In the genomic region with DNA sequence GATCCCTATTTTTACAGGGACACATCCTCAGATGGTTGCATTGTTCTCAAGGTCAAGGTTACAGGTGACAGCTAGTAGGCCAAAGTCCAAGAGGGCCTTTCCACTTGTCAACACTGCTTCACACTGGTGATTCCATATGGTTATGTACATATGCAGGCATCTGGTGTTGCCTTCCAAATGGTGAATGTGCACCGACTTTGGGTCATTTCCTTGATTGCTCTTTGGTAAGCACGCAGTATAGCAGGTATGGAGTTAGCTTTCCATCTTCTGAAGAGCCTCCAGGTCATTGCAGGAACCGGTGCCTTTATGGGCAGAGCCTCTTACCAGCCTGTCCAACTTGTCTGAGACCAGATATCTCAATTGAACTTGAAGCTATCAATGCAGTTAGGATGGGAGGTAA, we compare ENCODE assay signal across 17 mouse cellular contexts. TPM values are rescaled to one million over a fixed set of nuclear protein-coding genes. Genes with fewer than 3 reads are reported as not detected.
DNase-seq lines count a peak whose midpoint lies in the region; ATAC-seq and TF ChIP-seq lines count a peak whose summit lies in the region.
"Had no signal": no experiment of that assay in that cellular context is flagged by ENCODE, and none has a peak within 500 bp of the region (broad histone marks: within the 10 kb centered on the region; RNA-seq: fewer than 3 reads in every experiment).

No protein-coding gene starts in this region.

- H3K9me3 ChIP-seq in heart, postnatal 0 days (replicated peaks; ENCODE audit: control insufficient read depth, low read length) = no peaks in the 10 kb centered on the region
- no peaks in the 10 kb centered on the region for H3K9me3 ChIP-seq in midbrain, embryonic 11.5 days (ENCODE audit: control insufficient read depth, low read length)
- no peaks in the 10 kb centered on the region for H3K9me3 ChIP-seq in midbrain, embryonic 10.5 days (replicated peaks)
- H3K9me3 ChIP-seq in neural tube, embryonic 11.5 days (ENCODE audit: control insufficient read depth, low read length) = no peaks in the 10 kb centered on the region
- H3K9me3 ChIP-seq: liver, embryonic 15.5 days had no signal

- H3K36me3 ChIP-seq in heart, postnatal 0 days (replicated peaks; ENCODE audit: control insufficient read depth, insufficient read depth, low read length) = peaks cover 32% of the 10 kb centered on the region
- H3K36me3 ChIP-seq in midbrain, embryonic 11.5 days (ENCODE audit: control insufficient read depth, insufficient read depth, low read length) = peaks cover 18% of the 10 kb centered on the region
- H3K36me3 ChIP-seq in midbrain, embryonic 10.5 days = peaks cover 70% of the 10 kb centered on the region
- H3K36me3 ChIP-seq in neural tube, embryonic 11.5 days (ENCODE audit: control insufficient read depth, insufficient read depth, low read length) = peaks cover 12% of the 10 kb centered on the region

- no peak overlapping the region for H3K4me2 ChIP-seq in heart, postnatal 0 days (ENCODE audit: low read depth, low read length)
- H3K4me2 ChIP-seq in midbrain, embryonic 11.5 days = no peak overlapping the region
- no peak overlapping the region for H3K4me2 ChIP-seq in neural tube, embryonic 11.5 days (ENCODE audit: low read depth)
- H3K4me2 ChIP-seq: liver, embryonic 15.5 days had no signal

- no peak for ATAC-seq in heart, postnatal 0 days (ENCODE audit: insufficient read depth, low read depth)
- no peak for ATAC-seq in midbrain, embryonic 11.5 days (ENCODE audit: low FRiP score)
- 0 out of 2 replicates have a peak, but pooled peaks have one; percentile 39 for ATAC-seq in neural tube, embryonic 11.5 days (ENCODE audit: insufficient read depth, low FRiP score, low TSS enrichment)
- ATAC-seq in CD4-positive, CD25-positive, alpha-beta regulatory T cell, adult 4 months = no peak

- intact Hi-C loops in heart, postnatal 36 days (cut with DNase I) = loop anchor here (10.0 kb wide), 1 partner anchor 788 kb away; no protein-coding TSS in a partner anchor

- peak overlapping the region; percentile 36; the same call in 1 of the 2 replicates for H3K27ac ChIP-seq in heart, postnatal 0 days (ENCODE audit: low read depth)
- no peak overlapping the region for H3K27ac ChIP-seq in midbrain, embryonic 11.5 days (ENCODE audit: low read depth, low read length)
- H3K27ac ChIP-seq in midbrain, embryonic 10.5 days (replicated peaks) = no peak overlapping the region
- no peak overlapping the region for H3K27ac ChIP-seq in neural tube, embryonic 11.5 days (ENCODE audit: low read depth, low read length)
- H3K27ac ChIP-seq: kidney, postnatal 0 days; layer of hippocampus, adult 2 months; liver, embryonic 15.5 days had no signal

- H3K4me1 ChIP-seq in heart, postnatal 0 days (ENCODE audit: control insufficient read depth, insufficient read depth) = peaks cover 29% of the 10 kb centered on the region
- H3K4me1 ChIP-seq in midbrain, embryonic 11.5 days (ENCODE audit: control insufficient read depth, insufficient read depth, low read length) = peaks cover 18% of the 10 kb centered on the region
- H3K4me1 ChIP-seq in midbrain, embryonic 10.5 days = peaks cover 24% of the 10 kb centered on the region
- peaks cover 12% of the 10 kb centered on the region for H3K4me1 ChIP-seq in neural tube, embryonic 11.5 days (ENCODE audit: control insufficient read depth, insufficient read depth, low read length)

- TF ChIP-seq EP300 in heart, postnatal 0 days (IDR thresholded peaks at IDR 0.05; ENCODE audit: low read depth) = no peak

- WGBS in heart, postnatal 0 days = 58% methylated on average over 3 of the region's 3 CpGs
- WGBS in midbrain, embryonic 11.5 days = 74% methylated on average over 3 of the region's 3 CpGs
- 74% methylated on average over 3 of the region's 3 CpGs for WGBS in midbrain, embryonic 10.5 days
- 82% methylated on average over 3 of the region's 3 CpGs for WGBS in neural tube, embryonic 11.5 days

- H3K4me3 ChIP-seq in heart, postnatal 0 days (ENCODE audit: low read depth, low read length) = no peak overlapping the region
- no peak overlapping the region for H3K4me3 ChIP-seq in midbrain, embryonic 11.5 days (ENCODE audit: low read depth, low read length)
- no peak overlapping the region for H3K4me3 ChIP-seq in midbrain, embryonic 10.5 days
- no peak overlapping the region for H3K4me3 ChIP-seq in neural tube, embryonic 11.5 days (ENCODE audit: low read depth, low read length)
- H3K4me3 ChIP-seq: layer of hippocampus, adult 2 months; liver, embryonic 15.5 days had no signal

- no peak for DNase-seq in heart, postnatal 0 days (ENCODE audit: low spot score)
- no peak for DNase-seq in heart, postnatal 36 days
- peak; percentile 91 for DNase-seq in midbrain, embryonic 11.5 days (ENCODE audit: low spot score, missing footprints)
- no peak for DNase-seq in midbrain, embryonic 10.5 days (ENCODE audit: low spot score)
- peak; percentile 62 for DNase-seq in ZHBTc4 (ENCODE audit: low read depth, low spot score)
- DNase-seq in neural tube, embryonic 11.5 days (ENCODE audit: low spot score) = no peak
- DNase-seq in right cerebral cortex, postnatal 10 days (ENCODE audit: low spot score in 2 of 2) = no peak
- DNase-seq: adrenal gland, postnatal 36 days; cerebellum, adult 2 months; heart, postnatal 10 days; left cerebral cortex, postnatal 4 days; lung, postnatal 14 days; thymus, postnatal 4 days had no signal

- no peak for TF ChIP-seq CTCF in heart, postnatal 0 days (IDR thresholded peaks at IDR 0.05; ENCODE audit: low read depth)

- H3K27me3 ChIP-seq in heart, postnatal 0 days (ENCODE audit: control insufficient read depth, insufficient read depth, low read length) = no peaks in the 10 kb centered on the region
- H3K27me3 ChIP-seq in midbrain, embryonic 11.5 days (ENCODE audit: control insufficient read depth, insufficient read depth, low read length) = no peaks in the 10 kb centered on the region
- H3K27me3 ChIP-seq in midbrain, embryonic 10.5 days (ENCODE audit: low read depth, poor library complexity, severe bottlenecking) = no peaks in the 10 kb centered on the region
- H3K27me3 ChIP-seq in neural tube, embryonic 11.5 days (ENCODE audit: control insufficient read depth, insufficient read depth, low read length) = no peaks in the 10 kb centered on the region
- H3K27me3 ChIP-seq: liver, embryonic 15.5 days had no signal

- H3K9ac ChIP-seq in heart, postnatal 0 days (replicated peaks; ENCODE audit: low read depth, low read length) = no peak overlapping the region
- no peak overlapping the region for H3K9ac ChIP-seq in midbrain, embryonic 11.5 days (ENCODE audit: low read length)
- H3K9ac ChIP-seq in neural tube, embryonic 11.5 days (ENCODE audit: low read length) = no peak overlapping the region
- H3K9ac ChIP-seq: liver, embryonic 15.5 days had no signal

RNA-seq across cellular contexts. Expression of a gene that starts 6.8 kb away (rescaled TPM):
- 51.3 and 56.6 TPM in 2 replicates for total RNA-seq in heart, postnatal 0 days (2014; rRNA removed; ENCODE audit: low replicate concordance)
- polyA plus RNA-seq in heart, postnatal 0 days (2015; fragmentation: Nextera tagmentation; extraction: Ambion mirVana) = 43.8 and 54.8 TPM in 2 replicates
- 10 to 100 TPM; 60.2 to 70.6 TPM for total RNA-seq in heart, postnatal 36 days (2021)
- 289 and 297 TPM in 2 replicates for polyA plus RNA-seq in midbrain, embryonic 11.5 days (2014; fragmentation: Nextera tagmentation; extraction: Ambion mirVana)
- 234 and 244 TPM in 2 replicates for polyA plus RNA-seq in midbrain, embryonic 10.5 days (2016; fragmentation: Nextera tagmentation; extraction: Ambion mirVana)
- polyA plus RNA-seq in neural tube, embryonic 11.5 days (2014; fragmentation: Nextera tagmentation; extraction: Ambion mirVana) = 271 and 289 TPM in 2 replicates
- polyA plus RNA-seq in CD4-positive, CD25-positive, alpha-beta regulatory T cell, adult 4 months (2017; shearing (Covaris generic)) = 100 to 1,000 TPM; 120 to 126 TPM

RNA-seq across cellular contexts. Expression of a gene that starts 7.1 kb away (rescaled TPM):
- 6.0 and 17.8 TPM in 2 replicates for total RNA-seq in heart, postnatal 0 days (2014; rRNA removed; ENCODE audit: low replicate concordance)
- 15.7 and 16.1 TPM in 2 replicates for polyA plus RNA-seq in heart, postnatal 0 days (2015; fragmentation: Nextera tagmentation; extraction: Ambion mirVana)
- 1 to 10 TPM; 6.5 to 8.6 TPM for total RNA-seq in heart, postnatal 36 days (2021)
- 43.2 and 44.5 TPM in 2 replicates for polyA plus RNA-seq in midbrain, embryonic 11.5 days (2014; fragmentation: Nextera tagmentation; extraction: Ambion mirVana)
- 54.6 and 60.4 TPM in 2 replicates for polyA plus RNA-seq in midbrain, embryonic 10.5 days (2016; fragmentation: Nextera tagmentation; extraction: Ambion mirVana)
- 48.2 and 48.5 TPM in 2 replicates for polyA plus RNA-seq in neural tube, embryonic 11.5 days (2014; fragmentation: Nextera tagmentation; extraction: Ambion mirVana)
- 10 to 100 TPM; 30.4 to 31.8 TPM for polyA plus RNA-seq in CD4-positive, CD25-positive, alpha-beta regulatory T cell, adult 4 months (2017; shearing (Covaris generic))

RNA-seq across cellular contexts. Expression of a gene that starts 53.8 kb away (rescaled TPM):
- 24.0 TPM in 1 of 2 replicates, not detected in the other for total RNA-seq in heart, postnatal 0 days (2014; rRNA removed; ENCODE audit: low replicate concordance)
- polyA plus RNA-seq in heart, postnatal 0 days (2015; fragmentation: Nextera tagmentation; extraction: Ambion mirVana) = 1.7 and 2.5 TPM in 2 replicates
- under 1 TPM in 1 of 2 experiments, not detected in 1; 0.79 TPM for total RNA-seq in heart, postnatal 36 days (2021)
- 2.0 and 2.3 TPM in 2 replicates for polyA plus RNA-seq in midbrain, embryonic 11.5 days (2014; fragmentation: Nextera tagmentation; extraction: Ambion mirVana)
- 1.8 and 2.4 TPM in 2 replicates for polyA plus RNA-seq in midbrain, embryonic 10.5 days (2016; fragmentation: Nextera tagmentation; extraction: Ambion mirVana)
- polyA plus RNA-seq in neural tube, embryonic 11.5 days (2014; fragmentation: Nextera tagmentation; extraction: Ambion mirVana) = 2.1 and 2.2 TPM in 2 replicates
- polyA plus RNA-seq in CD4-positive, CD25-positive, alpha-beta regulatory T cell, adult 4 months (2017; shearing (Covaris generic)) = not detected

RNA-seq across cellular contexts. Expression of a gene that starts 53.9 kb away (rescaled TPM):
- total RNA-seq in heart, postnatal 0 days (2014; rRNA removed; ENCODE audit: low replicate concordance) = 12.1 and 16.0 TPM in 2 replicates
- 32.2 and 35.5 TPM in 2 replicates for polyA plus RNA-seq in heart, postnatal 0 days (2015; fragmentation: Nextera tagmentation; extraction: Ambion mirVana)
- 10 to 100 TPM; 69.5 to 86.9 TPM for total RNA-seq in heart, postnatal 36 days (2021)
- polyA plus RNA-seq in midbrain, embryonic 11.5 days (2014; fragmentation: Nextera tagmentation; extraction: Ambion mirVana) = 282 and 289 TPM in 2 replicates
- polyA plus RNA-seq in midbrain, embryonic 10.5 days (2016; fragmentation: Nextera tagmentation; extraction: Ambion mirVana) = 207 and 256 TPM in 2 replicates
- 277 and 289 TPM in 2 replicates for polyA plus RNA-seq in neural tube, embryonic 11.5 days (2014; fragmentation: Nextera tagmentation; extraction: Ambion mirVana)
- polyA plus RNA-seq in CD4-positive, CD25-positive, alpha-beta regulatory T cell, adult 4 months (2017; shearing (Covaris generic)) = 10 to 100 TPM; 28.6 to 54.5 TPM

Comparison
In these comparisons a context has a peak if more than half of its experiments do, and no peak if none do; other contexts are left out.
1. DNase-seq: peak in midbrain, embryonic 11.5 days (single experiment) and ZHBTc4 (single experiment); none in heart, postnatal 0 days (single experiment), heart, postnatal 36 days (0 of 2), midbrain, embryonic 10.5 days (single experiment), neural tube, embryonic 11.5 days (single experiment) and right cerebral cortex, postnatal 10 days (0 of 2).